Mouse (Mus musculus) heart, embryonic 12.5 days (tissue): Measurements from ENCODE around the gene Slc30a4. TPM values are rescaled to one million over a fixed set of nuclear protein-coding genes. Genes with fewer than 3 reads are reported as not detected.

Experiments used
- ATAC-seq: fragments of 200-750 bp; cut with Nextera tagmentation; 2 replicates; pipeline ENCODE4 v1.8.0; 2017; ENCODE audit warnings: moderate TSS enrichment, moderate library complexity; ENCODE audit not compliant: insufficient number of reproducible peaks, low FRiP score
- H3K27ac ChIP-seq: fragments of 300-500 bp; sonication (generic); 2 replicates; pipeline ENCODE4 v1.5.1; 2016; ENCODE audit warnings: mild to moderate bottlenecking, moderate library complexity; ENCODE audit not compliant: poor library complexity, severe bottlenecking
- H3K27me3 ChIP-seq: fragments of 300-500 bp; sonication (generic); replicated peaks from 2 replicates; pipeline ENCODE4 v1.6.1; 2016; ENCODE audit warnings: mild to moderate bottlenecking, moderate library complexity
- H3K36me3 ChIP-seq: fragments of 300-500 bp; sonication (generic); 2 replicates; pipeline ENCODE4 v1.6.1; 2016; ENCODE audit warnings: mild to moderate bottlenecking, moderate library complexity
- H3K4me1 ChIP-seq: fragments of 300-500 bp; sonication (generic); replicated peaks from 2 replicates; pipeline ENCODE4 v1.6.1; 2016; ENCODE audit warnings: mild to moderate bottlenecking
- H3K4me2 ChIP-seq: fragments of 300-500 bp; sonication (generic); 2 replicates; pipeline ENCODE4 v1.6.1; 2016; ENCODE audit warnings: mild to moderate bottlenecking, moderate library complexity
- H3K4me3 ChIP-seq: fragments of 300-500 bp; sonication (generic); 2 replicates; pipeline ENCODE4 v1.5.1; 2016; ENCODE audit warnings: mild to moderate bottlenecking
- H3K9ac ChIP-seq: fragments of 300-500 bp; sonication (generic); 2 replicates; pipeline ENCODE4 v1.6.1; 2016; ENCODE audit warnings: mild to moderate bottlenecking, moderate library complexity
- H3K9me3 ChIP-seq: fragments of 300-500 bp; sonication (generic); replicated peaks from 2 replicates; pipeline ENCODE4 v1.6.1; 2016; ENCODE audit warnings: mild to moderate bottlenecking, moderate library complexity
- WGBS: fragments of 180-500 bp; shearing (Covaris S2); methylation state at CpG from one replicate; pipeline ENCODE4 v1.1.7; 2016; 5-methylcytosine and 5-hydroxymethylcytosine counted together
- microRNA counts: library from miRNA; unstranded; fragments of <30 nt; microRNA quantifications from one replicate; lab custom pipeline; 2017
- microRNA-seq: library from miRNA; unstranded; fragments of <30 nt; microRNA quantifications from one replicate; pipeline ENCODE4, GENCODE M21; 2017
- polyA plus RNA-seq: library from polyadenylated mRNA; unstranded; fragments of >200 nt; fragmentation: Nextera tagmentation; extraction: Ambion mirVana; gene quantifications from 2 replicates; pipeline ENCODE4 v1.2.1, GENCODE M21; 2016

The Slc30a4 gene
- polyA plus RNA-seq, 1 experiment from 2014 or later: 10.0 TPM

DNA sequence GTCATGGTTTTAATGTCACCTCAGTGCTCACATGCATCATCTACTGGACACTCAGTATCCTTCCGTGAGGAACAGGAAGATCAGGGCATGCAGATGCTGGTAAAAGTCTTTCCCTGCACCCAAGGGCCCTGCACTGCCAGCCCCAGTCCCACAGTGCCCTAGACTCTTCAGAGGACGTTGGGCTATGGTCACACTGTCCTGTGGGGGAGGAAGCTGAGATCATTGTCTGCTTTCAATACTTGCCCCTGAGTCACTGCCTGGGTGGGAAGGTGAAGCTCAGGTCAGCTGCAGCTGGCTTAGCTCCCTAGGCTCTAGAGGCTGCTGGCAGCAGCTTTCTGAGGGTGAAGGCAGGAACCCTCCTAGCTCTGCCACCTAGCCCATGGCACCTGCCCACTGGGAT, 46.4 kb downstream of the Slc30a4 start:
- no peak for ATAC-seq
- Histone ChIP-seq H3K4me1 (no peaks in the 10 kb centered on the region), H3K4me3 (no peak overlapping the region), H3K27me3 (no peaks in the 10 kb centered on the region), H3K36me3 (no peaks in the 10 kb centered on the region), H3K27ac (no peak overlapping the region), H3K9me3 (no peaks in the 10 kb centered on the region), H3K9ac (no peak overlapping the region; the same call in 1 of the 2 replicates), H3K4me2 (no peak overlapping the region)
- WGBS: 51% methylated on average over 2 of the region's 2 CpGs

DNA sequence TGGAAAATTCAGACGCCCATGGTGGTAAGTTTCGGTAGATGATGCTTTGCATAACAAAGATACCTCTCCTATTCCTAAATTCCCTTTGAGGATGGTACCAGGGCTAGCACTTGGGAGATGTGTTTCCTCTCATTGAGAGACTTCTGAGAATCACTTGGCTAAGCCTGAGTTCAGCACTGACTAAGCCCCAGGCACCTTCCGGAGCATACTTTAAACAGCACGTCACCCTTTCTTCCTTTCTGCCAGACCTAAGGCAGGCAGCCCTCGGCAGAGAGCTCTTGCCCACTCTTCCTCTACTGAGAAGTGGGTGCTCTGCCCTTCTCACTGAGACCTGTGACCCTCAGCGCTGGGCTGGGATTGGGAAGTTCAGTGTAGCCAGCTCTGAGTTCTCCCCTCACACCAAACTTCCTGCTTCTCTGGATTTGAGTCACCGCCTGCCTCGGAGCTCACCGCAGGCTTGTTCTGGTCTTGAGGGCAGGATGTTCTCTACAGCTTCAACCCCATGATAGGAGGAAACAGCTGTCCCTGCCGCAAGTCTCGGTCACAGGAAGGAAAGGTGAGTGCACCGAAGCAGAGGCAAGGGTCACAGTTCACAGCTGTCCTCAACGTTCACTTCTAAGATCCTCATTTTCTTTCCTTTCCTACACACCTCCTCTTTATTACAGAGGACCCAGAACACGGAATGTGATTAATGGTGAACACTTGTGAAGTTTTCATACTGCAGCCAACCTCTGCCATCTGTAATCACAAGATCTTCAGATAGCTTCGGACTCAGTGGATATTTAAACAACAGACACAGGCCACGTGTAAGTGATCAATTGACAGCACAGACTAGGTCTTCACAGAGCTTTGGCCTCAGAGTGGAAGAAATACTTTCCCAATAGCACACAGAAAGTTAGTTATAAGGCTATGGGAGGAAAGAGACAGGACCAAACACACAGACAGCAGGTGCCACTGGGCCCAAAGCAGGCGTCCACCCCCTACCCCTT, 50.1 kb downstream of the Slc30a4 start:
- no peaks in the 10 kb centered on the region for H3K36me3 ChIP-seq
- no peaks in the 10 kb centered on the region for H3K27me3 ChIP-seq
- H3K4me2 ChIP-seq: no peak overlapping the region
- no peak overlapping the region for H3K27ac ChIP-seq
- H3K4me1 ChIP-seq: no peaks in the 10 kb centered on the region
- no peak for ATAC-seq
- no peak overlapping the region for H3K9ac ChIP-seq
- no peak overlapping the region for H3K4me3 ChIP-seq
- no peaks in the 10 kb centered on the region for H3K9me3 ChIP-seq
- 50% methylated on average over 17 of the region's 17 CpGs for WGBS

DNA sequence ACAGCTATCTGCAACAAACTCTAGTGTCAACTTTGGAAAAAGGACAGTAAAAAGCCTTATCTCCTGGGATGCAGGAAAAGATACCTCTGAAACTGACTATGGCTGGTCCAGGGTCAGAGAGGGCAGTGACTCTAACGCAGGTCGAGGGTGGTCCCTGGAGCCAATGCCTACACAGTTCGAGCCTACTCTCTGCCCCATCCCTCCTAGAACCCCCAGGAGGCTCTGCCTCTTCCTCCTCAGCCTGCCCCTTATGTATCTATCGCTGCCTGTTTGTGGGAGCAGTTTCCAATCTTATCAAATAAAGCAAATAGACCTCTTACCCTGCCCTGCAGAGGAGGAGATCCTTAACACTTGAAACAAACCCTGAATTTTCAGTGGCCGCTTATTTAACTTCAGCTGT, 63.8 kb downstream of the Slc30a4 start:
- peaks cover 22% of the 10 kb centered on the region for H3K27me3 ChIP-seq
- no peak overlapping the region for H3K4me3 ChIP-seq
- H3K9me3 ChIP-seq: no peaks in the 10 kb centered on the region
- no peak overlapping the region for H3K27ac ChIP-seq
- no peak overlapping the region for H3K4me2 ChIP-seq
- no peak for ATAC-seq
- no peak overlapping the region for H3K9ac ChIP-seq
- H3K4me1 ChIP-seq: 0 out of 2 replicates have a peak, but pooled peaks cover 3% of the 10 kb centered on the region
- 34% methylated on average over 5 of the region's 5 CpGs for WGBS
- peaks cover 6% of the 10 kb centered on the region; the same call in 1 of the 2 replicates for H3K36me3 ChIP-seq

DNA sequence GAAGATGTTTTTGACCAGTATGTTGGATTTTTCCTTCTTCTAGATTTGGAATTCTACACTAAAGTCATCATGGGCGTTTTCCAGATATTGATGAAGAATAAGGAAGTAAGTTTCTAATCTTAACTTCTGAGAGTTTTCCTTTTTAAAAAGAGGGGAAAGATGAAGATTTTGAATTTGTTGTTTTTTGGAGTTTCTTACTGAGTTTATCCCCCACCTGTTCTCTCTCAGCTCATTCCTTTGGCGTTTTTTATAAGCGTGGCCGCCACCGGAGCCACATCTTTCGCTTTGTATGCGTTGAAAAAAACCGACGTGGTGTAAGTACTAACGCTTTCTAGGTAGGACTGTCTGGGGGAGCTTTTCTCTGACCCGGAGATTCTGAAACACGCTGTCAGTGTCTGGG, 64.4 kb downstream of the Slc30a4 start:
- WGBS: 35% methylated on average over 12 of the region's 12 CpGs
- H3K4me2 ChIP-seq: peak overlapping the region; percentile 72
- peak overlapping the region; percentile 43 for H3K4me3 ChIP-seq
- H3K9me3 ChIP-seq: no peaks in the 10 kb centered on the region
- H3K27ac ChIP-seq: no peak overlapping the region
- peaks cover 22% of the 10 kb centered on the region for H3K27me3 ChIP-seq
- H3K9ac ChIP-seq: peak overlapping the region; percentile 49; the same call in 1 of the 2 replicates
- H3K36me3 ChIP-seq: peaks cover 13% of the 10 kb centered on the region
- no peak for ATAC-seq
- H3K4me1 ChIP-seq: 0 out of 2 replicates have a peak, but pooled peaks cover 3% of the 10 kb centered on the region

DNA sequence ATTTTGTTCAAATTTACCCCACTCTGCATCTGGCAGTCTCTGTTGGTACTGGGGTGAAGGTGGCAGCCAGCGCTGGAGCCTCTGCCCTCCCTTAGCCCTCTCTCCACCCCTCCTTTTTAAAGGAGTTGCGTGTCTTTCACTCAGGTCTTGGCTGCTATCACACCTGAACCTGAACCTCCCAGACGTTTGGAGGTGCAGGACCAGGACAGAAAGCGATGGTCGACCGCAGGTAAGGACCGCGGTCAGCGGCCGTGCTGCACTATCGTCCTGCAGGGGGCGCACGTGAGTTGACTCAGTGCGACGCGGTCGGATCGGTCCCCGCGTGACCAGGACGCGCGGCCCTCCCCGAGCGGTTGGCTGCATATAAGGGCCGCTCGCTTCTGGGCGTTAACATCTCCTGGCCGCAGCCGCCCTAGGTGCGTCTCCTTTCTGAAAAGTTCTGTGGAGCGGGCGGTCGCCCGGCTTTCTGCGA, 64.9 kb downstream of the Slc30a4 start:
- 1% methylated on average over 36 of the region's 36 CpGs for WGBS
- H3K36me3 ChIP-seq: peaks cover 17% of the 10 kb centered on the region
- H3K9ac ChIP-seq: peak overlapping the region; percentile 49; the same call in 1 of the 2 replicates

DNA sequence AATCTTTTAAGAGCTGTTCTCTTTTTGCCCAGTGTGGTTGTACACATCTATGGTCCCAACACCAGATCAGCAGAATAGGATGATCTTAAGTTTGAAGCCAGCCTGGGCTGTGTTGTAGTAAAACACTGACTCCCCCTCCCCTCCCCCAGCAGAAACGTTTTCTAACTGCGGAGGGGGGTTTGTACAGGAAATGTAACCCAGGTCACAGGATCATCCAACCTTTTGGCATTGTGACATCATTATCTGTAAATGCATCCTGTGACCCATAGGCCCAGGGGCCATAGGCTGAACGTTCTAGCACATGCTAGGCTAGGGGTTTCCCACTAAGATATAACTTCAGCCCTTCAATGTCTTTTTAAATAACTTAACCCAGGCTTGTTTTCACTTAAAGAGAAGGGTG, 65.8 kb downstream of the Slc30a4 start, which contains the start of gene AA467197:
Gene AA467197 (plus strand): TSS at position 301 of the 400 bp plus-strand sequence.
- Histone ChIP-seq H3K36me3 (peaks cover 20% of the 10 kb centered on the region), H3K4me2 (peak within 1 kb of the TSS; percentile 72), H3K27me3 (peaks cover 22% of the 10 kb centered on the region), H3K9ac (peak within 1 kb of the TSS; percentile 49; the same call in 1 of the 2 replicates), H3K27ac (no peak within 1 kb of the TSS), H3K9me3 (no peaks in the 10 kb centered on the region), H3K4me3 (peak within 1 kb of the TSS; percentile 43), H3K4me1 (peaks cover 3% of the 10 kb centered on the region; the same call in 1 of the 2 replicates)
- ATAC-seq: no peak
- WGBS: 47% methylated on average over 3 of the region's 3 CpGs

More for the DNA sequence above, 64.9 kb downstream of the Slc30a4 start:
- H3K27me3 ChIP-seq: peaks cover 22% of the 10 kb centered on the region
- H3K27ac ChIP-seq: no peak overlapping the region
- ATAC-seq: peak; percentile 78
- H3K4me2 ChIP-seq: peak overlapping the region; percentile 72
- H3K4me3 ChIP-seq: peak overlapping the region; percentile 43
- no peaks in the 10 kb centered on the region for H3K9me3 ChIP-seq
- 0 out of 2 replicates have a peak, but pooled peaks cover 3% of the 10 kb centered on the region for H3K4me1 ChIP-seq

MicroRNAs within 50 kb of the gene (microRNA counts, 519-probe panel; counts per million panel counts)
- not detected for microRNA mmu-miR-147 (lab: Ali Mortazavi, UCI)

Small RNA genes lying within 50 kb of the gene (microRNA-seq; reads per million reads assigned to microRNA genes)
- 5.2 reads per million, percentile 17 among the genes with 10 or more reads in this experiment for gene Mir147

Other genes with a start within 250 kb of the Slc30a4 start
- gene Gm14085, start 217.7 kb downstream of the Slc30a4 start, polyA plus RNA-seq: not detected in 2 replicates
- gene Gatm, start 91.4 kb downstream of the Slc30a4 start, polyA plus RNA-seq: 29.9 and 34.8 TPM in 2 replicates
- gene AA467197, start 65.7 kb downstream of the Slc30a4 start, polyA plus RNA-seq: not detected in 2 replicates
- gene Bloc1s6, start 35.8 kb upstream of the Slc30a4 start, polyA plus RNA-seq: 34.3 and 38.1 TPM in 2 replicates
- gene Sqor, start 62.6 kb upstream of the Slc30a4 start, polyA plus RNA-seq: 3.0 and 5.4 TPM in 2 replicates